8 mouse cellular contexts compared by ENCODE assay signal in genomic region chr19:8518273-8518672, GRCm38 (mm10).
A peak's percentile ranks its signal among the peaks of the same experiment; 100 is the strongest.
DNase-seq lines count a peak whose midpoint lies in the region; ATAC-seq and TF ChIP-seq lines count a peak whose summit lies in the region.

No protein-coding gene starts in this region.

- H3K36me3 ChIP-seq in heart, embryonic 11.5 days (ENCODE audit: control insufficient read depth, insufficient read depth, low read length) = no peaks in the 10 kb centered on the region
- no peaks in the 10 kb centered on the region for H3K36me3 ChIP-seq in liver, embryonic 14.5 days (replicated peaks; ENCODE audit: control insufficient read depth, insufficient read depth, low read depth)
- no peaks in the 10 kb centered on the region for H3K36me3 ChIP-seq in hindbrain, embryonic 12.5 days
- no peaks in the 10 kb centered on the region for H3K36me3 ChIP-seq in hindbrain, embryonic 14.5 days (replicated peaks; ENCODE audit: control insufficient read depth, insufficient read depth)

- WGBS in heart, embryonic 11.5 days (ENCODE audit: insufficient replicate concordance) = 61% methylated on average over 11 of the region's 11 CpGs
- 9% methylated on average over 11 of the region's 11 CpGs for WGBS in liver, embryonic 14.5 days (ENCODE audit: insufficient replicate concordance)
- 90% methylated on average over 11 of the region's 11 CpGs for WGBS in hindbrain, embryonic 12.5 days
- WGBS in hindbrain, embryonic 14.5 days = 93% methylated on average over 11 of the region's 11 CpGs

- TF ChIP-seq CTCF in liver, embryonic 14.5 days (IDR thresholded peaks at IDR 0.05; ENCODE audit: low read depth) = no peak

- H3K9me3 ChIP-seq in heart, embryonic 11.5 days (replicated peaks; ENCODE audit: control insufficient read depth, low read length) = no peaks in the 10 kb centered on the region
- H3K9me3 ChIP-seq in liver, embryonic 14.5 days (ENCODE audit: control insufficient read depth, low read length) = no peaks in the 10 kb centered on the region
- no peaks in the 10 kb centered on the region for H3K9me3 ChIP-seq in hindbrain, embryonic 12.5 days (replicated peaks)
- H3K9me3 ChIP-seq in hindbrain, embryonic 14.5 days (ENCODE audit: control insufficient read depth, low read length) = no peaks in the 10 kb centered on the region

- H3K4me1 ChIP-seq in heart, embryonic 11.5 days (ENCODE audit: control insufficient read depth, insufficient read depth, low read length) = no peaks in the 10 kb centered on the region
- H3K4me1 ChIP-seq in liver, embryonic 14.5 days (replicated peaks; ENCODE audit: control insufficient read depth in 2 of 2, insufficient read depth in 2 of 2, low read length in 1 of 2) = no peaks in the 10 kb centered on the region
- H3K4me1 ChIP-seq in hindbrain, embryonic 12.5 days = no peaks in the 10 kb centered on the region
- no peaks in the 10 kb centered on the region for H3K4me1 ChIP-seq in hindbrain, embryonic 14.5 days (replicated peaks; ENCODE audit: control insufficient read depth, insufficient read depth, low read length)

- peak overlapping the region; percentile 51 for H3K4me2 ChIP-seq in heart, embryonic 11.5 days
- H3K4me2 ChIP-seq in liver, embryonic 14.5 days (ENCODE audit: low read depth) = peak overlapping the region; percentile 66
- H3K4me2 ChIP-seq in hindbrain, embryonic 12.5 days (replicated peaks) = no peak overlapping the region
- H3K4me2 ChIP-seq in hindbrain, embryonic 14.5 days (replicated peaks) = no peak overlapping the region

- 0 out of 2 replicates have a peak overlapping the region, but pooled peaks have one; percentile 10 for H3K27ac ChIP-seq in heart, embryonic 11.5 days (ENCODE audit: low read depth, low read length)
- peak overlapping the region; percentile 29 for H3K27ac ChIP-seq in liver, embryonic 14.5 days
- H3K27ac ChIP-seq in hindbrain, embryonic 12.5 days = no peak overlapping the region
- no peak overlapping the region for H3K27ac ChIP-seq in hindbrain, embryonic 14.5 days

- no peaks in the 10 kb centered on the region for H3K27me3 ChIP-seq in heart, embryonic 11.5 days (ENCODE audit: control insufficient read depth, insufficient read depth, low read length)
- H3K27me3 ChIP-seq in liver, embryonic 14.5 days (ENCODE audit: control insufficient read depth, insufficient read depth, low read length) = no peaks in the 10 kb centered on the region
- no peaks in the 10 kb centered on the region for H3K27me3 ChIP-seq in hindbrain, embryonic 12.5 days
- no peaks in the 10 kb centered on the region for H3K27me3 ChIP-seq in hindbrain, embryonic 14.5 days (ENCODE audit: control insufficient read depth, insufficient read depth, low read length)

- no peak for TF ChIP-seq EP300 in liver, embryonic 14.5 days (IDR thresholded peaks at IDR 0.05; ENCODE audit: low read depth)

- H3K9ac ChIP-seq in heart, embryonic 11.5 days (ENCODE audit: low read depth, low read length) = 0 out of 2 replicates have a peak overlapping the region, but pooled peaks have one; percentile 34
- peak overlapping the region; percentile 70 for H3K9ac ChIP-seq in liver, embryonic 14.5 days (replicated peaks)
- H3K9ac ChIP-seq in hindbrain, embryonic 12.5 days = no peak overlapping the region
- no peak overlapping the region for H3K9ac ChIP-seq in hindbrain, embryonic 14.5 days

- H3K4me3 ChIP-seq in heart, embryonic 11.5 days (ENCODE audit: low read depth, low read length) = peak overlapping the region; percentile 30
- H3K4me3 ChIP-seq in liver, embryonic 14.5 days (ENCODE audit: insufficient read depth in 1 of 2, low read depth in 2 of 2, low read length in 2 of 2) = peak overlapping the region; percentile 64 to 70
- no peak overlapping the region for H3K4me3 ChIP-seq in hindbrain, embryonic 12.5 days
- no peak overlapping the region for H3K4me3 ChIP-seq in hindbrain, embryonic 14.5 days (replicated peaks; ENCODE audit: low read length)

- ATAC-seq in activated CD4-positive, CD25-positive, alpha-beta regulatory T cell, adult 4 months = peak; percentile 82
- no peak for ATAC-seq in heart, embryonic 11.5 days (replicated peaks; ENCODE audit: insufficient number of reproducible peaks, low FRiP score, low TSS enrichment)
- peak; percentile 62; the same call in 1 of the 2 replicates for ATAC-seq in liver, embryonic 14.5 days (ENCODE audit: insufficient read depth)
- ATAC-seq in hindbrain, embryonic 12.5 days (ENCODE audit: low FRiP score) = no peak
- no peak for ATAC-seq in hindbrain, embryonic 14.5 days (ENCODE audit: low FRiP score)

- DNase-seq in embryo, embryonic 11.5 days (ENCODE audit: low read depth, low spot score) = peak; percentile 0
- DNase-seq in embryo, embryonic 10.5 days (ENCODE audit: low spot score) = no peak
- DNase-seq in liver, embryonic 14.5 days (ENCODE audit: low read depth in 3 of 3, low spot score in 3 of 3) = peak; percentile 29 to 41 (median 40)
- DNase-seq in spleen, adult 18-20 months = peak; percentile 31 to 40
- no peak for DNase-seq in hindbrain, embryonic 14.5 days (ENCODE audit: low spot score)

Comparison
In these comparisons a context has a peak if more than half of its experiments do, and no peak if none do; other contexts are left out.
1. DNase-seq: peak in embryo, embryonic 11.5 days (single experiment), liver, embryonic 14.5 days (3 of 3) and spleen, adult 18-20 months (2 of 2); none in embryo, embryonic 10.5 days (single experiment) and hindbrain, embryonic 14.5 days (single experiment).
2. ATAC-seq: peak in activated CD4-positive, CD25-positive, alpha-beta regulatory T cell, adult 4 months (single experiment) and liver, embryonic 14.5 days (single experiment); none in heart, embryonic 11.5 days (single experiment), hindbrain, embryonic 12.5 days (single experiment) and hindbrain, embryonic 14.5 days (single experiment).
3. H3K27ac ChIP-seq: peak in heart, embryonic 11.5 days (single experiment) and liver, embryonic 14.5 days (single experiment); none in hindbrain, embryonic 12.5 days (single experiment) and hindbrain, embryonic 14.5 days (single experiment).
4. H3K4me2 ChIP-seq: peak in heart, embryonic 11.5 days (single experiment) and liver, embryonic 14.5 days (single experiment); none in hindbrain, embryonic 12.5 days (single experiment) and hindbrain, embryonic 14.5 days (single experiment).
5. H3K4me3 ChIP-seq: peak in heart, embryonic 11.5 days (single experiment) and liver, embryonic 14.5 days (2 of 2); none in hindbrain, embryonic 12.5 days (single experiment) and hindbrain, embryonic 14.5 days (single experiment).
6. H3K9ac ChIP-seq: peak in heart, embryonic 11.5 days (single experiment) and liver, embryonic 14.5 days (single experiment); none in hindbrain, embryonic 12.5 days (single experiment) and hindbrain, embryonic 14.5 days (single experiment).